Comparison of ENCODE assay signal across 12 mouse cellular contexts in genomic region chr8:127317914-127318313, GRCm38 (mm10).
"Had no signal": no experiment of that assay in that cellular context is flagged by ENCODE, and none has a peak within 500 bp of the region (broad histone marks: within the 10 kb centered on the region; RNA-seq: fewer than 3 reads in every experiment).

No protein-coding gene starts in this region.

- H3K27ac ChIP-seq: kidney, postnatal 0 days; limb, embryonic 10.5 days; liver, embryonic 15.5 days; midbrain, embryonic 10.5 days; neural tube, embryonic 12.5 days had no signal

- H3K4me3 ChIP-seq: limb, embryonic 10.5 days; liver, embryonic 15.5 days; midbrain, embryonic 10.5 days; neural tube, embryonic 12.5 days had no signal

- ATAC-seq: lung, postnatal 0 days had no signal

- H3K4me1 ChIP-seq: liver, embryonic 15.5 days; midbrain, embryonic 10.5 days; neural tube, embryonic 12.5 days had no signal

- DNase-seq: kidney, postnatal 36 days; lung, adult 2 months; lung, postnatal 36 days; midbrain, embryonic 14.5 days; right cerebral cortex, postnatal 4 days; spleen, adult 18-20 months had no signal
